Mouse (Mus musculus) lung, embryonic 15.5 days (tissue): ENCODE measurements around the gene Dhdds. TPM values are rescaled to one million over a fixed set of nuclear protein-coding genes. Genes with fewer than 3 reads are reported as not detected.

Experiments
- ATAC-seq: fragments of 200-750 bp; cut with Nextera tagmentation; 2 replicates; pipeline ENCODE4 v1.8.0; 2017; ENCODE audit warnings: moderate number of reproducible peaks, borderline replicate concordance; ENCODE audit not compliant: low FRiP score, low TSS enrichment; ENCODE audit errors: extremely low read depth
- H3K27ac ChIP-seq: fragments of 300-500 bp; sonication (generic); 2 replicates; pipeline ENCODE4 v1.5.1; 2015; ENCODE audit warnings: moderate library complexity, mild to moderate bottlenecking, inconsistent platforms
- H3K27me3 ChIP-seq: fragments of 300-500 bp; sonication (generic); 2 replicates; pipeline ENCODE4 v1.6.1; 2015; ENCODE audit warnings: inconsistent platforms
- H3K36me3 ChIP-seq: fragments of 300-500 bp; sonication (generic); 2 replicates; pipeline ENCODE4 v1.6.1; 2015; ENCODE audit warnings: inconsistent platforms
- H3K4me1 ChIP-seq: fragments of 300-500 bp; sonication (generic); 2 replicates; pipeline ENCODE4 v1.6.1; 2015; ENCODE audit warnings: inconsistent platforms
- H3K4me2 ChIP-seq: fragments of 300-500 bp; sonication (generic); 2 replicates; pipeline ENCODE4 v1.6.1; 2015; ENCODE audit warnings: inconsistent platforms, mild to moderate bottlenecking, moderate library complexity
- H3K4me3 ChIP-seq: fragments of 300-500 bp; sonication (generic); 2 replicates; pipeline ENCODE4 v1.5.1; 2015; ENCODE audit warnings: mild to moderate bottlenecking, inconsistent platforms
- H3K9ac ChIP-seq: fragments of 300-500 bp; sonication (generic); 2 replicates; pipeline ENCODE4 v1.6.1; 2015; ENCODE audit warnings: inconsistent platforms
- H3K9me3 ChIP-seq: fragments of 300-500 bp; sonication (generic); 2 replicates; pipeline ENCODE4 v1.6.1; 2016; ENCODE audit warnings: inconsistent platforms
- WGBS: fragments of 180-500 bp; shearing (Covaris S2); methylation state at CpG from one replicate; pipeline ENCODE4 v1.1.7; 2015; 5-methylcytosine and 5-hydroxymethylcytosine counted together
- polyA plus RNA-seq: library from polyadenylated mRNA; unstranded; fragments of >200 nt; fragmentation: Nextera tagmentation; extraction: Ambion mirVana; gene quantifications from 2 replicates; pipeline ENCODE4 v1.2.1, GENCODE M21; 2015

Gene Dhdds
- polyA plus RNA-seq, 1 experiment from 2014 or later: 47.3 TPM

GRCm38 (mm10) chr4:133941576-133941975 lies 59.1 kb downstream of the Dhdds start:
- H3K27ac ChIP-seq: no peak overlapping the region
- no peak overlapping the region for H3K4me3 ChIP-seq
- H3K9ac ChIP-seq: no peak overlapping the region
- WGBS: 38% methylated on average over 3 of the region's 3 CpGs
- no peaks in the 10 kb centered on the region for H3K27me3 ChIP-seq
- no peaks in the 10 kb centered on the region for H3K4me1 ChIP-seq
- H3K9me3 ChIP-seq: no peaks in the 10 kb centered on the region
- H3K36me3 ChIP-seq: no peaks in the 10 kb centered on the region
- H3K4me2 ChIP-seq: no peak overlapping the region
- ATAC-seq: no peak

- Histone ChIP-seq H3K9me3 (no peaks in the 10 kb centered on the region), H3K4me2 (no peak overlapping the region), H3K27ac (no peak overlapping the region), H3K4me3 (no peak overlapping the region), H3K4me1 (no peaks in the 10 kb centered on the region), H3K9ac (no peak overlapping the region), H3K27me3 (no peaks in the 10 kb centered on the region), H3K36me3 (no peaks in the 10 kb centered on the region)
- ATAC-seq: no peak
- WGBS: 67% methylated on average over 13 of the region's 13 CpGs
Measured at GRCm38 (mm10) chr4:133940386-133941260, 60.1 kb downstream of the Dhdds start.

GRCm38 (mm10) chr4:133938077-133938476 lies 62.6 kb downstream of the Dhdds start:
- no peaks in the 10 kb centered on the region for H3K9me3 ChIP-seq
- H3K4me1 ChIP-seq: no peaks in the 10 kb centered on the region
- WGBS: 49% methylated on average over 2 of the region's 2 CpGs
- no peak overlapping the region for H3K4me3 ChIP-seq
- H3K36me3 ChIP-seq: no peaks in the 10 kb centered on the region
- ATAC-seq: no peak
- H3K27ac ChIP-seq: no peak overlapping the region
- no peak overlapping the region for H3K4me2 ChIP-seq
- H3K9ac ChIP-seq: no peak overlapping the region
- H3K27me3 ChIP-seq: no peaks in the 10 kb centered on the region

GRCm38 (mm10) chr4:133931785-133932184 lies 68.9 kb downstream of the Dhdds start:
- Histone ChIP-seq H3K9me3 (no peaks in the 10 kb centered on the region), H3K27ac (no peak overlapping the region), H3K9ac (no peak overlapping the region), H3K4me2 (no peak overlapping the region), H3K36me3 (no peaks in the 10 kb centered on the region), H3K4me3 (no peak overlapping the region), H3K27me3 (no peaks in the 10 kb centered on the region), H3K4me1 (peaks cover 7% of the 10 kb centered on the region; the same call in 1 of the 2 replicates)
- no peak for ATAC-seq
- WGBS: 76% methylated on average over 3 of the region's 3 CpGs

GRCm38 (mm10) chr4:133931349-133931748 lies 69.4 kb downstream of the Dhdds start:
- H3K9me3 ChIP-seq: no peaks in the 10 kb centered on the region
- 13% methylated on average over 10 of the region's 10 CpGs for WGBS
- no peak overlapping the region for H3K4me3 ChIP-seq
- peaks cover 7% of the 10 kb centered on the region; the same call in 1 of the 2 replicates for H3K4me1 ChIP-seq
- no peak overlapping the region for H3K9ac ChIP-seq
- no peaks in the 10 kb centered on the region for H3K27me3 ChIP-seq
- no peak overlapping the region for H3K4me2 ChIP-seq
- H3K36me3 ChIP-seq: no peaks in the 10 kb centered on the region
- ATAC-seq: no peak
- H3K27ac ChIP-seq: no peak overlapping the region

GRCm38 (mm10) chr4:133929278-133929670 lies 71.4 kb downstream of the Dhdds start:
- Histone ChIP-seq H3K36me3 (no peaks in the 10 kb centered on the region), H3K9ac (no peak overlapping the region), H3K9me3 (no peaks in the 10 kb centered on the region), H3K4me1 (peaks cover 7% of the 10 kb centered on the region; the same call in 1 of the 2 replicates), H3K4me3 (no peak overlapping the region), H3K27me3 (no peaks in the 10 kb centered on the region), H3K4me2 (peak overlapping the region; percentile 14; the same call in 1 of the 2 replicates), H3K27ac (peak overlapping the region; percentile 52)
- WGBS: 15% methylated on average over 7 of the region's 7 CpGs
- no peak for ATAC-seq

- 37% methylated on average over 15 of the region's 15 CpGs for WGBS
- peak; percentile 62; the same call in 1 of the 2 replicates for ATAC-seq
- H3K9ac ChIP-seq: no peak overlapping the region
- peaks cover 7% of the 10 kb centered on the region; the same call in 1 of the 2 replicates for H3K4me1 ChIP-seq
- H3K27me3 ChIP-seq: no peaks in the 10 kb centered on the region
- peak overlapping the region; percentile 14; the same call in 1 of the 2 replicates for H3K4me2 ChIP-seq
- no peaks in the 10 kb centered on the region for H3K36me3 ChIP-seq
- peak overlapping the region; percentile 52 for H3K27ac ChIP-seq
- no peak overlapping the region for H3K4me3 ChIP-seq
- H3K9me3 ChIP-seq: no peaks in the 10 kb centered on the region
Measured at GRCm38 (mm10) chr4:133928576-133929277, 72.0 kb downstream of the Dhdds start.

GRCm38 (mm10) chr4:133925204-133925603 lies 75.5 kb downstream of the Dhdds start:
- H3K4me1 ChIP-seq: peaks cover 7% of the 10 kb centered on the region; the same call in 1 of the 2 replicates
- no peak for ATAC-seq
- no peaks in the 10 kb centered on the region for H3K27me3 ChIP-seq
- 38% methylated on average over 4 of the region's 4 CpGs for WGBS
- no peaks in the 10 kb centered on the region for H3K9me3 ChIP-seq
- H3K36me3 ChIP-seq: no peaks in the 10 kb centered on the region
- H3K9ac ChIP-seq: no peak overlapping the region
- no peak overlapping the region for H3K4me2 ChIP-seq
- no peak overlapping the region for H3K27ac ChIP-seq
- H3K4me3 ChIP-seq: no peak overlapping the region

- WGBS: 89% methylated on average over 5 of the region's 5 CpGs
- H3K4me3 ChIP-seq: no peak overlapping the region
- H3K9ac ChIP-seq: no peak overlapping the region
- no peak overlapping the region for H3K4me2 ChIP-seq
- no peaks in the 10 kb centered on the region for H3K9me3 ChIP-seq
- H3K27me3 ChIP-seq: no peaks in the 10 kb centered on the region
- no peaks in the 10 kb centered on the region for H3K36me3 ChIP-seq
- no peak overlapping the region for H3K27ac ChIP-seq
- ATAC-seq: no peak
- 0 out of 2 replicates have a peak, but pooled peaks cover 4% of the 10 kb centered on the region for H3K4me1 ChIP-seq
Measured at GRCm38 (mm10) chr4:133923743-133924142, 77.0 kb downstream of the Dhdds start.

Other genes with a start within 250 kb of the Dhdds start
- 26.9 and 29.4 TPM in 2 replicates for gene Arid1a, start 244.1 kb downstream of the Dhdds start, polyA plus RNA-seq
- gene Rps6ka1, start 113.1 kb downstream of the Dhdds start, polyA plus RNA-seq: 43.8 and 44.5 TPM in 2 replicates
- 2,768 and 2,901 TPM in 2 replicates for gene Hmgn2, start 32.3 kb downstream of the Dhdds start, polyA plus RNA-seq
- 0.10 and 0.15 TPM in 2 replicates for gene Lin28a, start 17.9 kb upstream of the Dhdds start, polyA plus RNA-seq
- not detected in 2 replicates for gene Zfp683, start 52.9 kb upstream of the Dhdds start, polyA plus RNA-seq
- gene Crybg2, start 59.9 kb upstream of the Dhdds start, polyA plus RNA-seq: 3.0 and 5.6 TPM in 2 replicates
- 18.3 and 19.7 TPM in 2 replicates for gene Cd52, start 94.2 kb upstream of the Dhdds start, polyA plus RNA-seq
- 9.1 and 9.6 TPM in 2 replicates for gene Ubxn11, start 101.7 kb upstream of the Dhdds start, polyA plus RNA-seq
- 406 and 408 TPM in 2 replicates for gene Sh3bgrl3, start 127.9 kb upstream of the Dhdds start, polyA plus RNA-seq
- 37.8 and 45.3 TPM in 2 replicates for gene Cep85, start 186.2 kb upstream of the Dhdds start, polyA plus RNA-seq
- not detected in 2 replicates for gene Gm7534, start 202.1 kb upstream of the Dhdds start, polyA plus RNA-seq
- gene Catsper4, start 226.5 kb upstream of the Dhdds start, polyA plus RNA-seq: 0.18 and 0.19 TPM in 2 replicates
- 10.1 and 10.9 TPM in 2 replicates for gene Cnksr1, start 237.5 kb upstream of the Dhdds start, polyA plus RNA-seq
- 0.45 and 0.52 TPM in 2 replicates for gene E130218I03Rik, start 242.7 kb upstream of the Dhdds start, polyA plus RNA-seq
- gene Zfp593, start 244.7 kb upstream of the Dhdds start, polyA plus RNA-seq: 15.2 and 15.9 TPM in 2 replicates
- gene Gm30191, start 246.0 kb upstream of the Dhdds start, polyA plus RNA-seq: not detected in 2 replicates